ENCODE assay signal across 24 mouse cellular contexts in genomic region chr10:75115240-75115639, GRCm38 (mm10). TPM values are rescaled to one million over a fixed set of nuclear protein-coding genes. Genes with fewer than 3 reads are reported as not detected.
DNase-seq lines count a peak whose midpoint lies in the region; ATAC-seq and TF ChIP-seq lines count a peak whose summit lies in the region.
"Had no signal": no experiment of that assay in that cellular context is flagged by ENCODE, and none has a peak within 500 bp of the region (broad histone marks: within the 10 kb centered on the region; RNA-seq: fewer than 3 reads in every experiment).

No protein-coding gene starts in this region.

- no peak for TF ChIP-seq CTCF in lung, embryonic 14.5 days (IDR thresholded peaks at IDR 0.05; ENCODE audit: low read depth)
- TF ChIP-seq CTCF in lung, adult 2 months (IDR thresholded peaks at IDR 0.05; ENCODE audit: insufficient read depth, low read length): no peak

- ATAC-seq in lung, embryonic 14.5 days (ENCODE audit: insufficient read depth): peak; percentile 53; the same call in 1 of the 2 replicates
- 0 out of 2 replicates have a peak, but pooled peaks have one; percentile 20 for ATAC-seq in embryonic facial prominence, embryonic 15.5 days (ENCODE audit: insufficient number of reproducible peaks, low FRiP score, low TSS enrichment, low read depth)
- peak; percentile 42 for ATAC-seq in stomach, embryonic 16.5 days (ENCODE audit: insufficient read depth, low FRiP score)
- ATAC-seq in cerebellum, adult (ENCODE audit: insufficient number of reproducible peaks, low FRiP score, low TSS enrichment): no peak
- ATAC-seq: activated CD4-positive, CD25-positive, alpha-beta regulatory T cell, adult 4 months; forebrain, embryonic 13.5 days; inflammation-experienced regulatory T-cells, adult 6 months; midbrain, embryonic 15.5 days had no signal

- no peak overlapping the region for H3K9ac ChIP-seq in lung, embryonic 14.5 days
- no peak overlapping the region for H3K9ac ChIP-seq in embryonic facial prominence, embryonic 15.5 days
- H3K9ac ChIP-seq in stomach, embryonic 16.5 days (ENCODE audit: low read length): 0 out of 2 replicates have a peak overlapping the region, but pooled peaks have one; percentile 5
- H3K9ac ChIP-seq: forebrain, embryonic 13.5 days; heart, embryonic 12.5 days; hindbrain, embryonic 13.5 days; midbrain, embryonic 15.5 days; neural tube, embryonic 15.5 days had no signal

- H3K4me3 ChIP-seq in lung, embryonic 14.5 days (ENCODE audit: low read depth, low read length): no peak overlapping the region
- no peak overlapping the region for H3K4me3 ChIP-seq in lung, adult 2 months (replicated peaks; ENCODE audit: extremely low read depth, low read depth, low read length)
- H3K4me3 ChIP-seq in embryonic facial prominence, embryonic 15.5 days (replicated peaks): no peak overlapping the region
- no peak overlapping the region for H3K4me3 ChIP-seq in stomach, embryonic 16.5 days (replicated peaks; ENCODE audit: low read length)
- H3K4me3 ChIP-seq: erythroblast, embryonic 14.5 days; forebrain, embryonic 13.5 days; heart, embryonic 12.5 days; hindbrain, embryonic 13.5 days; layer of hippocampus, adult 2 months; midbrain, embryonic 15.5 days; neural tube, embryonic 15.5 days had no signal

- no peak overlapping the region for H3K4me2 ChIP-seq in lung, embryonic 14.5 days
- no peak overlapping the region for H3K4me2 ChIP-seq in embryonic facial prominence, embryonic 15.5 days (replicated peaks)
- no peak overlapping the region for H3K4me2 ChIP-seq in stomach, embryonic 16.5 days (ENCODE audit: low read depth, low read length)
- H3K4me2 ChIP-seq: forebrain, embryonic 13.5 days; heart, embryonic 12.5 days; hindbrain, embryonic 13.5 days; liver, embryonic 11.5 days; midbrain, embryonic 15.5 days; neural tube, embryonic 15.5 days had no signal

- peak; percentile 23 for DNase-seq in lung, embryonic 14.5 days
- DNase-seq in lung, adult 2 months: no peak
- DNase-seq in NIH3T3 (ENCODE audit: low read depth): peak; percentile 73
- DNase-seq in embryo, embryonic 10.5 days (ENCODE audit: low spot score): no peak
- DNase-seq: adrenal gland, postnatal 10 days; cerebellum, adult 11 months; cerebellum, postnatal 10 days; embryo, embryonic 11 days; kidney, postnatal 14 days; lung, adult 18-20 months; right cerebral cortex, postnatal 25 days had no signal

- H3K9me3 ChIP-seq in lung, embryonic 14.5 days (ENCODE audit: low read depth, low read length): no peaks in the 10 kb centered on the region
- no peaks in the 10 kb centered on the region for H3K9me3 ChIP-seq in embryonic facial prominence, embryonic 15.5 days (replicated peaks)
- H3K9me3 ChIP-seq in stomach, embryonic 16.5 days (replicated peaks; ENCODE audit: control insufficient read depth, low read length): no peaks in the 10 kb centered on the region
- H3K9me3 ChIP-seq: forebrain, embryonic 13.5 days; heart, embryonic 12.5 days; hindbrain, embryonic 13.5 days; midbrain, embryonic 15.5 days; neural tube, embryonic 15.5 days had no signal

- TF ChIP-seq POLR2A in lung, adult 2 months (IDR thresholded peaks at IDR 0.05; ENCODE audit: borderline replicate concordance, extremely low read depth, low read depth, low read length): no peak

- H3K27ac ChIP-seq in lung, embryonic 14.5 days (ENCODE audit: low read depth): no peak overlapping the region
- H3K27ac ChIP-seq in embryonic facial prominence, embryonic 15.5 days (replicated peaks): peak overlapping the region; percentile 84
- H3K27ac ChIP-seq in stomach, embryonic 16.5 days (ENCODE audit: low read length): peak overlapping the region; percentile 71
- H3K27ac ChIP-seq: forebrain, embryonic 13.5 days; hindbrain, embryonic 13.5 days; layer of hippocampus, adult 2 months; midbrain, embryonic 15.5 days; neural tube, embryonic 15.5 days had no signal

- H3K27me3 ChIP-seq in lung, embryonic 14.5 days (ENCODE audit: insufficient read depth, low read length): no peaks in the 10 kb centered on the region
- no peaks in the 10 kb centered on the region for H3K27me3 ChIP-seq in embryonic facial prominence, embryonic 15.5 days
- H3K27me3 ChIP-seq in stomach, embryonic 16.5 days (ENCODE audit: control insufficient read depth, insufficient read depth, low read length): no peaks in the 10 kb centered on the region
- H3K27me3 ChIP-seq: forebrain, embryonic 13.5 days; heart, embryonic 12.5 days; hindbrain, embryonic 13.5 days; midbrain, embryonic 15.5 days; neural tube, embryonic 15.5 days had no signal

- WGBS in lung, embryonic 14.5 days: 63% methylated on average over 5 of the region's 5 CpGs
- 60% methylated on average over 5 of the region's 5 CpGs for WGBS in lung, adult 2 months
- 60% methylated on average over 5 of the region's 5 CpGs for WGBS in embryonic facial prominence, embryonic 15.5 days
- WGBS in stomach, embryonic 16.5 days: 55% methylated on average over 5 of the region's 5 CpGs

- H3K36me3 ChIP-seq in lung, embryonic 14.5 days (ENCODE audit: insufficient read depth): peaks cover 12% of the 10 kb centered on the region; the same call in 1 of the 2 replicates
- H3K36me3 ChIP-seq in embryonic facial prominence, embryonic 15.5 days: no peaks in the 10 kb centered on the region
- no peaks in the 10 kb centered on the region for H3K36me3 ChIP-seq in stomach, embryonic 16.5 days (ENCODE audit: control insufficient read depth, insufficient read depth, low read length)
- H3K36me3 ChIP-seq: heart, embryonic 12.5 days; midbrain, embryonic 15.5 days; neural tube, embryonic 15.5 days had no signal

- H3K4me1 ChIP-seq in lung, embryonic 14.5 days (ENCODE audit: insufficient read depth): peaks cover 8% of the 10 kb centered on the region; the same call in 1 of the 2 replicates
- H3K4me1 ChIP-seq in lung, adult 2 months (ENCODE audit: control insufficient read depth, insufficient read depth, low read length): peaks cover 21% of the 10 kb centered on the region
- peaks cover 83% of the 10 kb centered on the region for H3K4me1 ChIP-seq in embryonic facial prominence, embryonic 15.5 days
- peaks cover 27% of the 10 kb centered on the region for H3K4me1 ChIP-seq in stomach, embryonic 16.5 days (ENCODE audit: control insufficient read depth, insufficient read depth, low read length)

RNA-seq across cellular contexts. Expression of gene Bcr, which starts 54.8 kb away (rescaled TPM):
- 10.9 and 11.5 TPM in 2 replicates for polyA plus RNA-seq in lung, embryonic 14.5 days (2014; fragmentation: Nextera tagmentation; extraction: Ambion mirVana)
- 51.8 and 51.9 TPM in 2 replicates for polyA plus RNA-seq in lung, adult 2 months (2012; rRNA removed)
- 7.5 and 9.2 TPM in 2 replicates for polyA plus RNA-seq in embryonic facial prominence, embryonic 15.5 days (2015; fragmentation: Nextera tagmentation; extraction: Ambion mirVana)
- polyA plus RNA-seq in stomach, embryonic 16.5 days (2015; fragmentation: Nextera tagmentation; extraction: Ambion mirVana): 7.4 and 8.8 TPM in 2 replicates

Comparison
In these comparisons a context has a peak if more than half of its experiments do, and no peak if none do; other contexts are left out.
1. DNase-seq: peak in lung, embryonic 14.5 days (single experiment) and NIH3T3 (single experiment); none in lung, adult 2 months (single experiment) and embryo, embryonic 10.5 days (single experiment).